In genomic region chr6:18848702-18849061, GRCm38 (mm10) we compare ENCODE assay signal across 8 mouse cellular contexts. TPM values are rescaled to one million over a fixed set of nuclear protein-coding genes. Genes with fewer than 3 reads are reported as not detected.
DNase-seq lines count a peak whose midpoint lies in the region; ATAC-seq and TF ChIP-seq lines count a peak whose summit lies in the region.

No protein-coding gene starts in this region.

- H3K4me1 ChIP-seq in kidney, embryonic 15.5 days, result peaks cover 10% of the 10 kb centered on the region
- peaks cover 14% of the 10 kb centered on the region for H3K4me1 ChIP-seq in hindbrain, embryonic 16.5 days (ENCODE audit: control insufficient read depth, insufficient read depth, low read depth, low read length)

- no peak for DNase-seq in kidney, postnatal 14 days
- peak; percentile 19 for DNase-seq in c-Kit-negative CD71-positive TER-119-positive erythroid progenitor cells, embryonic 14.5 days (ENCODE audit: low read depth, low spot score)
- DNase-seq in layer of hippocampus, postnatal 36 days, result no peak
- DNase-seq in urinary bladder, postnatal 4 days (ENCODE audit: low spot score in 2 of 2), result no peak
- DNase-seq in left cerebral cortex, adult 18-20 months (ENCODE audit: low spot score in 2 of 2), result no peak

- peak; percentile 80; the same call in 1 of the 2 replicates for ATAC-seq in kidney, embryonic 15.5 days (replicated peaks; ENCODE audit: low FRiP score)
- peak; percentile 85 for ATAC-seq in hindbrain, embryonic 16.5 days

- no peak for TF ChIP-seq POLR2A in myocyte (IDR thresholded peaks at IDR 0.05; ENCODE audit: insufficient read length, low read depth)

- peaks cover 26% of the 10 kb centered on the region for H3K79me2 ChIP-seq in myocyte (ENCODE audit: control insufficient read depth, insufficient read depth)

- H3K9me3 ChIP-seq in kidney, embryonic 15.5 days (replicated peaks), result no peaks in the 10 kb centered on the region
- H3K9me3 ChIP-seq in hindbrain, embryonic 16.5 days (ENCODE audit: control insufficient read depth, low read length), result no peaks in the 10 kb centered on the region

- peak overlapping the region; percentile 85 for H3K4me3 ChIP-seq in kidney, embryonic 15.5 days (replicated peaks)
- peak overlapping the region; percentile 75 for H3K4me3 ChIP-seq in hindbrain, embryonic 16.5 days (ENCODE audit: low read length)
- H3K4me3 ChIP-seq in myocyte, result peak overlapping the region; percentile 85

- peak overlapping the region; percentile 95 for H3K27ac ChIP-seq in kidney, embryonic 15.5 days
- H3K27ac ChIP-seq in hindbrain, embryonic 16.5 days (ENCODE audit: low read depth, low read length), result peak overlapping the region; percentile 90

- peaks cover 28% of the 10 kb centered on the region for H3K36me3 ChIP-seq in kidney, embryonic 15.5 days
- 0 out of 2 replicates have a peak, but pooled peaks cover 6% of the 10 kb centered on the region for H3K36me3 ChIP-seq in hindbrain, embryonic 16.5 days (ENCODE audit: control insufficient read depth, insufficient read depth, low read length)
- H3K36me3 ChIP-seq in myocyte (ENCODE audit: control insufficient read depth, insufficient read depth), result peaks cover 9% of the 10 kb centered on the region

- H3ac ChIP-seq in myocyte (ENCODE audit: control insufficient read depth, insufficient read length), result peak overlapping the region; percentile 57

- H3K9ac ChIP-seq in kidney, embryonic 15.5 days, result peak overlapping the region; percentile 94
- H3K9ac ChIP-seq in hindbrain, embryonic 16.5 days (ENCODE audit: low read depth, low read length), result peak overlapping the region; percentile 91

- under 1% methylated on average over 28 of the region's 28 CpGs for WGBS in kidney, embryonic 15.5 days
- 0% methylated on average over 28 of the region's 28 CpGs for WGBS in hindbrain, embryonic 16.5 days

- H3K27me3 ChIP-seq in kidney, embryonic 15.5 days, result no peaks in the 10 kb centered on the region
- no peaks in the 10 kb centered on the region for H3K27me3 ChIP-seq in hindbrain, embryonic 16.5 days (replicated peaks; ENCODE audit: control insufficient read depth, insufficient read depth, low read length)
- H3K27me3 ChIP-seq in myocyte (ENCODE audit: control insufficient read depth, insufficient read depth, insufficient read length), result no peaks in the 10 kb centered on the region

- peak overlapping the region; percentile 64 for H3K4me2 ChIP-seq in kidney, embryonic 15.5 days
- peak overlapping the region; percentile 61 for H3K4me2 ChIP-seq in hindbrain, embryonic 16.5 days (ENCODE audit: low read length)
- peak overlapping the region; percentile 72 for H3K4me2 ChIP-seq in myocyte (ENCODE audit: low read depth)

TF ChIP-seq in myocyte, 11 proteins besides CTCF, POLR2A, EP300 and RAD21:
- TF ChIP-seq MYOD1 (IDR thresholded peaks at IDR 0.05; ENCODE audit: control insufficient read depth in 1 of 3, insufficient read length in 2 of 3, low read depth in 2 of 3), result no peak
- TF ChIP-seq TCF12 (IDR thresholded peaks at IDR 0.05; ENCODE audit: insufficient read depth, poor library complexity, severe bottlenecking), result no peak
- no peak for TF ChIP-seq E2F4 (IDR thresholded peaks at IDR 0.05; ENCODE audit: insufficient read depth)
- no peak for TF ChIP-seq REST (IDR thresholded peaks at IDR 0.05; ENCODE audit: insufficient read depth, insufficient read length)
- no peak for TF ChIP-seq CEBPB (IDR thresholded peaks at IDR 0.05; ENCODE audit: insufficient read depth, poor library complexity, severe bottlenecking)
- TF ChIP-seq MYOG (IDR thresholded peaks at IDR 0.05; ENCODE audit: control insufficient read depth in 1 of 3, insufficient read depth in 1 of 3, insufficient read length in 2 of 3, low read depth in 2 of 3), result no peak
- no peak for TF ChIP-seq SRF (IDR thresholded peaks at IDR 0.05; ENCODE audit: control insufficient read depth, insufficient read length, low read depth)
- TF ChIP-seq USF1 (IDR thresholded peaks at IDR 0.05; ENCODE audit: low read depth), result no peak
- no peak for TF ChIP-seq POLR2AphosphoS2 (IDR thresholded peaks at IDR 0.05; ENCODE audit: insufficient read length, low read depth)
- no peak for TF ChIP-seq MAX (IDR thresholded peaks at IDR 0.05; ENCODE audit: low read depth)

RNA-seq across cellular contexts. Expression of gene Lsm8, which starts 0.3 kb away (rescaled TPM):
- polyA plus RNA-seq in kidney, embryonic 15.5 days (2015; fragmentation: Nextera tagmentation; extraction: Ambion mirVana), result 228 and 259 TPM in 2 replicates
- 89.0 and 89.1 TPM in 2 replicates for polyA plus RNA-seq in hindbrain, embryonic 16.5 days (2015; fragmentation: Nextera tagmentation; extraction: Ambion mirVana)
- 35.6 TPM for polyA plus RNA-seq in myocyte (2012; fragmentation: generic; extraction: Trizol)
- 10 to 100 TPM; 44.9 to 49.8 TPM for total RNA-seq in layer of hippocampus, postnatal 36 days (2021)
- 10 to 100 TPM; 30.9 to 32.5 TPM for total RNA-seq in left cerebral cortex, adult 18-20 months (2021)

RNA-seq across cellular contexts. Expression of gene Ankrd7, which starts 17.4 kb away (rescaled TPM):
- 0.22 and 0.37 TPM in 2 replicates for polyA plus RNA-seq in kidney, embryonic 15.5 days (2015; fragmentation: Nextera tagmentation; extraction: Ambion mirVana)
- polyA plus RNA-seq in hindbrain, embryonic 16.5 days (2015; fragmentation: Nextera tagmentation; extraction: Ambion mirVana), result not detected in 2 replicates
- not detected for polyA plus RNA-seq in myocyte (2012; fragmentation: generic; extraction: Trizol)
- not detected for total RNA-seq in layer of hippocampus, postnatal 36 days (2021)
- total RNA-seq in left cerebral cortex, adult 18-20 months (2021), result not detected
